Mouse (Mus musculus): Measurements from ENCODE around the gene Sipa1l1.

- TF ChIP-seq CTCF (IDR thresholded peaks at IDR 0.05; ENCODE audit: insufficient read depth, low read depth, low read length), result no peak
- TF ChIP-seq POLR2A (IDR thresholded peaks at IDR 0.05; ENCODE audit: insufficient read depth, low read depth, low read length), result no peak
These were observed 47.9 kb downstream of the Sipa1l1 start for GRCm38 (mm10) chr12:82216801-82217553.
